11 mouse cellular contexts compared by ENCODE assay signal in the genomic region with DNA sequence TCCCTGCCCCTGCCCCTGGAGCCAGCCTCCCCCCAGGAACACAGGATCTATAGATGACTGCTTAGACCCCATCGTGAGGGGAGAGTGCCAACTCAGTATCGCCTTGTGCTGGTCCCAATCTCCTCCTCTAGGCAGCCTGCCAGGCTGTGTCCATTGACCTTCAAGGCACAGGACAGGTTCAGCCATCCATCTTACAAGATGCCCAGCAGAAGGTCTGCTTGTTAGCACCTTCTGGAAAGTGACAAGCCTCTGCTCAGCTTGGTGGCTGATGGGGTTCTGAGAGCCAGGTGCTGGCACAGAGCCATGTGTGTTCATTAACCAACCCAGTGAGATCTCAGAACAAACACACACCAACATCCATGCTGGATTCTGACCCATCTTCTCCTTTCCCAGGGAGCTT.
A peak's percentile ranks its signal among the peaks of the same experiment; 100 is the strongest.
DNase-seq lines count a peak whose midpoint lies in the region.
"Had no signal": no experiment of that assay in that cellular context is flagged by ENCODE, and none has a peak within 500 bp of the region (broad histone marks: within the 10 kb centered on the region; RNA-seq: fewer than 3 reads in every experiment).

No protein-coding gene starts in this region.

- intact Hi-C loops in heart, postnatal 36 days (cut with DNase I), result no loop called here
- intact Hi-C loops in left cerebral cortex, postnatal 4 days (cut with DNase I), result no loop called here
- intact Hi-C loops in left cerebral cortex, postnatal 25 days (cut with DNase I), result no loop called here

- peak; percentile 30 for DNase-seq in adrenal gland, postnatal 14 days
- DNase-seq in adrenal gland, adult 18-20 months (ENCODE audit: low spot score in 2 of 2), result no peak
- peak; percentile 27 for DNase-seq in heart, postnatal 4 days
- DNase-seq in heart, postnatal 36 days, result no peak
- peak; percentile 87 for DNase-seq in left cerebral cortex, postnatal 4 days
- DNase-seq in left cerebral cortex, postnatal 25 days (ENCODE audit: low spot score in 2 of 2), result no peak
- no peak for DNase-seq in frontal cortex, postnatal 10 days (ENCODE audit: low spot score in 2 of 2)
- DNase-seq: kidney, adult 8-10 months; lung, embryonic 14.5 days; right cerebral cortex, postnatal 25 days; thymus, postnatal 14 days had no signal

Comparison
In these comparisons a context has a peak if more than half of its experiments do, and no peak if none do; other contexts are left out.
1. DNase-seq: peak in adrenal gland, postnatal 14 days (single experiment), heart, postnatal 4 days (single experiment) and left cerebral cortex, postnatal 4 days (single experiment); none in adrenal gland, adult 18-20 months (0 of 2), heart, postnatal 36 days (0 of 2), left cerebral cortex, postnatal 25 days (0 of 2) and frontal cortex, postnatal 10 days (0 of 2).